Mouse (Mus musculus): ENCODE results near the gene Arhgap10.

DNA sequence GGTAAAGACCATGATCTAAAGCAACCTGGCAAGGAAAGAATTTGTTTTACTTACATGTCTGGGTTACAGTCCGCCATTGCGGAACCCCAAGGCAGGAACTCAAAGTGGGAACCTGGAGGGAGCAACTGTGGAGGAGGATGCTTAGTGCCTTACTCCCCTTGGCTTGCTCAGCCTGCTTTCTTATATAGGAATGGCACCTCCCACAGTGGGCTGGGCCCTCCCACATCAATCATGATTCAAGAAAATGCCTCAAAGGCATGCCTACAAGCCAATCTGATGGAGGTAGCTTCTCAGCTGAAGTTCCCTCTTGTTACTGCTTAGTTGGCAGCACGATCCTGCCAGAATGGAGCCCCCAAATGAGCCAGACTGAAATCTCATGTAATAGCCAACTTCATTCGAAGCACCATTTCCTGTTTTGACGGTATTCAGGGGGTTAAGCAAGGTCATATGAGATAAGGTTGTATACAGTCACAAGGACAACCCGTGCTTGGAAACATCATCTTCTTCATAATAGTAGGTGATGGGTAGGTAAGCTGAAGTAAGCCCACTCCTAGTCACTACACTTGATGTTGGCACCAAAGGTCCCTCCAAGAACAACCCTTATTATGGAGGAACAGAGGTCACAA is 25.5 kb upstream of the Arhgap10 start:
- TF ChIP-seq POLR2A (IDR thresholded peaks at IDR 0.05; ENCODE audit: extremely low read depth, insufficient read depth, low read length), result no peak
- no peak for TF ChIP-seq CTCF (IDR thresholded peaks at IDR 0.05; ENCODE audit: extremely low read depth, insufficient read depth, low read length)
